Mouse (Mus musculus) stomach, postnatal 0 days (tissue): ENCODE results near the gene Serinc3.

Experiments used
- CTCF ChIP-seq: IDR thresholded peaks from 2 replicates; pipeline ENCODE4 v1.5.1; 2016; ENCODE audit warnings: antibody characterized with exemption, low read depth, mild to moderate bottlenecking, moderate library complexity
- EP300 ChIP-seq: optimal IDR thresholded peaks from 2 replicates; pipeline ENCODE3; 2016; ENCODE audit warnings: antibody characterized with exemption

- no peak for TF ChIP-seq EP300
- no peak for TF ChIP-seq CTCF
Measured at GRCm38 (mm10) chr2:163667045-163667444, 22.1 kb upstream of the Serinc3 start.
